ENCODE assay signal across 21 mouse cellular contexts in genomic region chr14:22046262-22046856, GRCm38 (mm10). TPM values are rescaled to one million over a fixed set of nuclear protein-coding genes. Genes with fewer than 3 reads are reported as not detected.
"Had no signal": no experiment of that assay in that cellular context is flagged by ENCODE, and none has a peak within 500 bp of the region (broad histone marks: within the 10 kb centered on the region; RNA-seq: fewer than 3 reads in every experiment).

No protein-coding gene starts in this region.

- H3K36me3 ChIP-seq: kidney, embryonic 15.5 days; limb, embryonic 12.5 days; limb, embryonic 15.5 days; midbrain, embryonic 15.5 days; neural tube, embryonic 12.5 days; neural tube, embryonic 15.5 days had no signal

- H3K4me3 ChIP-seq: kidney, embryonic 15.5 days; limb, embryonic 12.5 days; limb, embryonic 15.5 days; megakaryocyte, embryonic 14.5 days; midbrain, embryonic 15.5 days; neural tube, embryonic 12.5 days; neural tube, embryonic 15.5 days had no signal

- DNase-seq: kidney, adult 8-10 months; kidney, postnatal 10 days; kidney, postnatal 36 days; left cerebral cortex, postnatal 4 days; liver, postnatal 0 days; lung, embryonic 14.5 days; thymus, adult 18-20 months; thymus, postnatal 36 days had no signal

- H3K4me2 ChIP-seq: kidney, embryonic 15.5 days; limb, embryonic 12.5 days; limb, embryonic 15.5 days; liver, embryonic 11.5 days; lung, embryonic 14.5 days; midbrain, embryonic 11.5 days; midbrain, embryonic 15.5 days; neural tube, embryonic 12.5 days; neural tube, embryonic 15.5 days had no signal

- ATAC-seq: liver, postnatal 0 days; lung, postnatal 0 days; midbrain, embryonic 15.5 days had no signal

- H3K27ac ChIP-seq: kidney, embryonic 15.5 days; limb, embryonic 12.5 days; limb, embryonic 15.5 days; liver, embryonic 14.5 days; macrophage; midbrain, embryonic 15.5 days; neural tube, embryonic 12.5 days; neural tube, embryonic 15.5 days had no signal

- H3K27me3 ChIP-seq: megakaryocyte, embryonic 14.5 days; neural tube, embryonic 12.5 days had no signal

- H3K9me3 ChIP-seq: kidney, embryonic 15.5 days; limb, embryonic 12.5 days; limb, embryonic 15.5 days; megakaryocyte, embryonic 14.5 days; midbrain, embryonic 15.5 days; neural tube, embryonic 12.5 days; neural tube, embryonic 15.5 days had no signal

- H3K9ac ChIP-seq: kidney, embryonic 15.5 days; limb, embryonic 12.5 days; limb, embryonic 15.5 days; liver, embryonic 14.5 days; liver, postnatal 0 days; lung, embryonic 14.5 days; midbrain, embryonic 15.5 days; neural tube, embryonic 12.5 days; neural tube, embryonic 15.5 days had no signal

- H3K4me1 ChIP-seq: kidney, embryonic 15.5 days; midbrain, embryonic 15.5 days; neural tube, embryonic 12.5 days; neural tube, embryonic 15.5 days had no signal

RNA-seq across cellular contexts. Expression of gene Lrmda, which starts 26.8 kb away (rescaled TPM):
- polyA plus RNA-seq: small intestine, adult 2 months had no signal
